Mouse (Mus musculus) CH12.LX (cell line): ENCODE measurements around the gene Pram1. TPM values are rescaled to one million over a fixed set of nuclear protein-coding genes. Genes with fewer than 3 reads are reported as not detected.

Source experiments
- DNase-seq: peaks from one replicate; pipeline ENCODE4 v3.0.0-alpha.2; 2013; ENCODE audit errors: extremely low read depth
- H3K27ac ChIP-seq: 2 replicates; pipeline ENCODE4 v1.5.1; 2012; ENCODE audit warnings: low read depth, mild to moderate bottlenecking, control low read depth, moderate library complexity; ENCODE audit not compliant: insufficient read depth
- H3K27me3 ChIP-seq: replicated peaks from 2 replicates; pipeline ENCODE3; 2012; ENCODE audit warnings: inconsistent platforms
- H3K36me3 ChIP-seq, 2 experiments: replicated peaks in 1 of 2; 2 replicates each; pipeline versions ENCODE3 to v1.6.1; 2012; ENCODE audit warnings: inconsistent platforms in 1 of 2, low read length in 1 of 2, mild to moderate bottlenecking in 1 of 2, mixed read lengths in 1 of 2, moderate library complexity in 1 of 2; ENCODE audit not compliant: control insufficient read depth in 1 of 2, insufficient read depth in 1 of 2
- H3K4me1 ChIP-seq, 2 experiments: 2 replicates each; pipeline ENCODE4 v1.6.1; 2012; ENCODE audit warnings: inconsistent platforms in 1 of 2, moderate library complexity in 1 of 2; ENCODE audit not compliant: insufficient read depth in 2 of 2, control insufficient read depth in 1 of 2
- H3K4me2 ChIP-seq: 2 replicates; pipeline ENCODE4 v1.6.1; 2012; ENCODE audit warnings: low read depth, mild to moderate bottlenecking, control low read depth; ENCODE audit not compliant: poor library complexity, insufficient read depth, severe bottlenecking
- H3K4me3 ChIP-seq, 3 experiments: fragments of 150-350 bp in 1 of 3; sonication (generic) in 1 of 3; replicated peaks in 1 of 3; 2 replicates each; pipeline versions ENCODE3 to v1.5.1; 2011 to 2012; ENCODE audit warnings: low read depth in 2 of 3, low read length in 2 of 3, mild to moderate bottlenecking in 2 of 3, moderate library complexity in 2 of 3, control low read depth in 1 of 3, improper control_type of control experiment in 1 of 3, inconsistent platforms in 1 of 3, mixed read lengths in 1 of 3; ENCODE audit not compliant: poor library complexity in 1 of 3
- H3K79me2 ChIP-seq: replicated peaks from 2 replicates; pipeline ENCODE4 v1.6.1; 2012; ENCODE audit warnings: mild to moderate bottlenecking, moderate library complexity; ENCODE audit not compliant: control insufficient read depth, poor library complexity, insufficient read depth, severe bottlenecking; ENCODE audit errors: extremely low read depth
- H3K9ac ChIP-seq: 2 replicates; pipeline ENCODE4 v1.6.1; 2012; ENCODE audit warnings: low read depth, mild to moderate bottlenecking, control low read depth, moderate library complexity; ENCODE audit not compliant: insufficient read depth
- H3K9me3 ChIP-seq: replicated peaks from 2 replicates; pipeline ENCODE3; 2012; ENCODE audit warnings: low read length, inconsistent platforms, mixed read lengths
- CHD1 ChIP-seq: IDR thresholded peaks from 2 replicates; pipeline ENCODE4 v1.6.1; 2012; ENCODE audit warnings: low read depth, low read length, improper control_type of control experiment, inconsistent platforms
- CHD2 ChIP-seq: IDR thresholded peaks from 2 replicates; pipeline ENCODE4 v1.6.1; 2011; ENCODE audit warnings: low read length, improper control_type of control experiment
- CTCF ChIP-seq, 2 experiments: IDR thresholded peaks in 1 of 2; conservative IDR thresholded peaks in 1 of 2; 2 replicates each; pipeline ENCODE4 v1.5.1; 2011 to 2012; ENCODE audit warnings: low read depth in 2 of 2, low read length in 2 of 2, improper control_type of control experiment in 1 of 2, inconsistent platforms in 1 of 2, mild to moderate bottlenecking in 1 of 2, moderate library complexity in 1 of 2
- ETS1 ChIP-seq: conservative IDR thresholded peaks from 2 replicates; pipeline ENCODE4 v1.6.1; 2012; ENCODE audit warnings: low read depth, mild to moderate bottlenecking, inconsistent platforms, low read length, improper control_type of control experiment, moderate library complexity
- GABPA ChIP-seq: IDR thresholded peaks from 2 replicates; pipeline ENCODE4 v1.6.1; 2012; ENCODE audit warnings: low read depth, low read length, improper control_type of control experiment, inconsistent platforms; ENCODE audit not compliant: insufficient replicate concordance
- IRF4 ChIP-seq: IDR thresholded peaks from 2 replicates; pipeline ENCODE4 v1.6.1; 2014; ENCODE audit warnings: low read depth, mild to moderate bottlenecking, inconsistent platforms, low read length, improper control_type of control experiment
- KAT2A ChIP-seq: IDR thresholded peaks from 2 replicates; pipeline ENCODE4 v1.6.1; 2012; ENCODE audit warnings: low read length, improper control_type of control experiment, inconsistent platforms; ENCODE audit not compliant: insufficient replicate concordance
- MAFK ChIP-seq: IDR thresholded peaks from 2 replicates; pipeline ENCODE4 v1.6.1; 2011; ENCODE audit warnings: low read length, improper control_type of control experiment; ENCODE audit not compliant: insufficient replicate concordance
- MAX ChIP-seq: IDR thresholded peaks from 2 replicates; pipeline ENCODE4 v1.6.1; 2011; ENCODE audit warnings: low read length, improper control_type of control experiment
- MAZ ChIP-seq: IDR thresholded peaks from 2 replicates; pipeline ENCODE4 v1.6.1; 2012; ENCODE audit warnings: low read depth, mild to moderate bottlenecking, inconsistent platforms, low read length, improper control_type of control experiment, moderate library complexity
- MXI1 ChIP-seq: IDR thresholded peaks from 2 replicates; pipeline ENCODE4 v1.6.1; 2011; ENCODE audit warnings: mild to moderate bottlenecking, low read depth, low read length, improper control_type of control experiment
- MYC ChIP-seq: IDR thresholded peaks from 2 replicates; pipeline ENCODE4 v1.6.1; 2011; ENCODE audit warnings: low read depth, mild to moderate bottlenecking, improper control_type of control experiment, low read length
- POLR2A ChIP-seq: IDR thresholded peaks from 2 replicates; pipeline ENCODE4 v1.6.1; 2011; ENCODE audit warnings: low read depth, mild to moderate bottlenecking, improper control_type of control experiment, low read length
- POLR2AphosphoS2 ChIP-seq: IDR thresholded peaks from 2 replicates; pipeline ENCODE4 v1.6.1; 2011; ENCODE audit warnings: low read depth, low read length, improper control_type of control experiment
- RAD21 ChIP-seq: IDR thresholded peaks from 2 replicates; pipeline ENCODE4 v1.6.1; 2011; ENCODE audit warnings: low read depth, mild to moderate bottlenecking, low read length, improper control_type of control experiment, moderate library complexity
- SIN3A ChIP-seq: IDR thresholded peaks from 2 replicates; pipeline ENCODE4 v1.6.1; 2012; ENCODE audit warnings: low read length, improper control_type of control experiment, inconsistent platforms
- SMC3 ChIP-seq: IDR thresholded peaks from 2 replicates; pipeline ENCODE4 v1.6.1; 2011; ENCODE audit warnings: low read depth, low read length, improper control_type of control experiment
- TBP ChIP-seq: conservative IDR thresholded peaks from 2 replicates; pipeline ENCODE4 v1.6.1; 2011; ENCODE audit warnings: low read depth, low read length, improper control_type of control experiment
- TCF12 ChIP-seq: IDR thresholded peaks from 2 replicates; pipeline ENCODE4 v1.6.1; 2014; ENCODE audit warnings: low read depth, mild to moderate bottlenecking, inconsistent platforms, low read length, improper control_type of control experiment
- UBTF ChIP-seq: IDR thresholded peaks from 2 replicates; pipeline ENCODE4 v1.6.1; 2012; ENCODE audit warnings: low read depth, mild to moderate bottlenecking, inconsistent platforms, low read length, improper control_type of control experiment, moderate library complexity
- USF1 ChIP-seq: IDR thresholded peaks from 2 replicates; pipeline ENCODE4 v1.6.1; 2014; ENCODE audit warnings: low read depth, mild to moderate bottlenecking, inconsistent platforms, low read length, improper control_type of control experiment
- USF2 ChIP-seq: conservative IDR thresholded peaks from 2 replicates; pipeline ENCODE4 v1.6.1; 2011; ENCODE audit warnings: low read depth, low read length, improper control_type of control experiment
- ZC3H11A ChIP-seq: IDR thresholded peaks from 2 replicates; pipeline ENCODE4 v1.6.1; 2012; ENCODE audit warnings: low read depth, mild to moderate bottlenecking, inconsistent platforms, low read length, improper control_type of control experiment
- ZKSCAN1 ChIP-seq: IDR thresholded peaks from 2 replicates; pipeline ENCODE4 v1.6.1; 2012; ENCODE audit warnings: low read depth, inconsistent platforms, low read length, improper control_type of control experiment, borderline replicate concordance
- ZMIZ1 ChIP-seq: IDR thresholded peaks from 2 replicates; pipeline ENCODE4 v1.6.1; 2012; ENCODE audit warnings: low read depth, mild to moderate bottlenecking, inconsistent platforms, low read length, improper control_type of control experiment
- ZNF384 ChIP-seq: IDR thresholded peaks from 2 replicates; pipeline ENCODE4 v1.6.1; 2012; ENCODE audit warnings: low read depth, low read length, improper control_type of control experiment, inconsistent platforms
- dilution Hi-C: fragments of 300-500 bp; cut with MboI; formaldehyde crosslinking; loops from 2 replicates; pipeline ENCODE4 v1.14.3; 2020; ENCODE audit warnings: low sequenced_read_pairs; ENCODE audit not compliant: extremely low pct_unique_long_range_greater_than_20kb, extremely low pct_ligation_motif_present
- in situ Hi-C: fragments of 300-500 bp; cut with MboI; formaldehyde crosslinking; loops from 3 replicates; pipeline ENCODE4 v1.14.3; 2019; ENCODE audit warnings: low sequenced_read_pairs, low pct_ligation_motif_present, low pct_unique_long_range_greater_than_20kb, mixed read lengths
- polyA plus RNA-seq: library from polyadenylated mRNA; unstranded; fragments of >175 nt; gene quantifications from 2 replicates; pipeline ENCODE4 v1.2.1, GENCODE M21; 2012; ENCODE audit warnings: low read depth; ENCODE audit not compliant: insufficient read length
- total RNA-seq, 2 experiments: library from RNA; depleted of rRNA; stranded (reverse); fragments of 300-350 nt in 1 of 2; fragments of >200 nt in 1 of 2; gene quantifications; 2 replicates each; pipeline ENCODE4 v1.2.3; 2012 to 2014

Gene Pram1
- total and polyA plus RNA-seq, 3 experiments: 0.21 to 1.1 (median 0.38) TPM

- in situ Hi-C loops: no loop called here
- no peak overlapping the region for H3K27ac ChIP-seq
- dilution Hi-C loops: no loop called here
- no peak for DNase-seq
- H3K9me3 ChIP-seq: no peaks in the 10 kb centered on the region
- H3K4me2 ChIP-seq: no peak overlapping the region
- TF ChIP-seq ZKSCAN1 (no peak), MYC (no peak), ZNF384 (no peak), UBTF (no peak), POLR2AphosphoS2 (no peak), RAD21 (no peak), CHD1 (no peak), USF2 (no peak), POLR2A (no peak)
- no peak overlapping the region for H3K4me3 ChIP-seq
- 0 out of 2 replicates have a peak, but pooled peaks cover 3% of the 10 kb centered on the region for H3K79me2 ChIP-seq
- no peak overlapping the region for H3K9ac ChIP-seq
- no peaks in the 10 kb centered on the region for H3K27me3 ChIP-seq
- H3K36me3 ChIP-seq: peaks cover 15 to 58% of the 10 kb centered on the region in 2 experiments
- H3K4me1 ChIP-seq: peaks cover 12 to 21% of the 10 kb centered on the region in 2 experiments
These were observed 6.6 kb upstream of the Pram1 start for GRCm38 (mm10) chr17:33631236-33631635.

GRCm38 (mm10) chr17:33631796-33632195, 6.1 kb upstream of the Pram1 start:
- Histone ChIP-seq H3K9me3 (no peaks in the 10 kb centered on the region), H3K27ac (no peak overlapping the region), H3K27me3 (no peaks in the 10 kb centered on the region), H3K79me2 (0 out of 2 replicates have a peak, but pooled peaks cover 3% of the 10 kb centered on the region), H3K36me3 (peaks cover 15 to 61% of the 10 kb centered on the region in 2 experiments), H3K4me3 (no peak overlapping the region), H3K4me2 (no peak overlapping the region), H3K9ac (no peak overlapping the region), H3K4me1 (peaks cover 12 to 21% of the 10 kb centered on the region in 2 experiments)
- DNase-seq: no peak
- in situ Hi-C loops (no loop called here), dilution Hi-C loops (no loop called here)
- TF ChIP-seq CHD2 (no peak), POLR2A (no peak), GABPA (no peak), MAFK (no peak), ZNF384 (no peak), SMC3 (no peak), SIN3A (no peak)

GRCm38 (mm10) chr17:33637038-33637437, 818 bp upstream of the Pram1 start:
- Histone ChIP-seq H3K4me3 (no peak overlapping the region), H3K27ac (no peak overlapping the region), H3K79me2 (no peaks in the 10 kb centered on the region), H3K27me3 (no peaks in the 10 kb centered on the region), H3K4me1 (peaks cover 0 to 24% of the 10 kb centered on the region in 2 experiments; a peak in 2 of 4 replicates), H3K9me3 (no peaks in the 10 kb centered on the region), H3K36me3 (peaks cover 11 to 77% of the 10 kb centered on the region in 2 experiments), H3K4me2 (no peak overlapping the region), H3K9ac (no peak overlapping the region)
- no peak for DNase-seq
- TF ChIP-seq ZKSCAN1: no peak
- no peak for TF ChIP-seq SMC3
- TF ChIP-seq USF2: no peak
- no peak for TF ChIP-seq POLR2A
- no peak for TF ChIP-seq USF1
- TF ChIP-seq TCF12: no peak
- TF ChIP-seq ZMIZ1: no peak
- no peak for TF ChIP-seq MXI1
- TF ChIP-seq MAZ: no peak
- no peak for TF ChIP-seq CTCF (conservative IDR thresholded peaks at IDR 0.05 in 1 of 2, IDR thresholded peaks at IDR 0.05 in 1 of 2; ENCODE audit: low read depth in 2 of 2, low read length in 2 of 2)
- TF ChIP-seq UBTF: no peak
- TF ChIP-seq GABPA: no peak
- no peak for TF ChIP-seq TBP
- no peak for TF ChIP-seq ETS1
- no peak for TF ChIP-seq RAD21
- TF ChIP-seq ZC3H11A: no peak
- no peak for TF ChIP-seq MAFK
- no peak for TF ChIP-seq MAX
- no peak for TF ChIP-seq IRF4
- TF ChIP-seq KAT2A: no peak
- dilution Hi-C loops: no loop called here
- in situ Hi-C loops: no loop called here
